Mouse (Mus musculus) bone marrow macrophage, adult 2 months (primary cell): ENCODE measurements around the gene Pgm1. TPM values are rescaled to one million over a fixed set of nuclear protein-coding genes. Genes with fewer than 3 reads are reported as not detected.

Experiments
- H3K27ac ChIP-seq: 2 replicates; pipeline ENCODE4 v1.5.1; 2012; ENCODE audit warnings: low read depth, low read length; ENCODE audit not compliant: insufficient read depth
- H3K4me1 ChIP-seq: 2 replicates; pipeline ENCODE4 v1.6.1; 2012; ENCODE audit warnings: low read length; ENCODE audit not compliant: control insufficient read depth, insufficient read depth
- H3K4me3 ChIP-seq: 2 replicates; pipeline ENCODE4 v1.5.1; 2012; ENCODE audit warnings: mild to moderate bottlenecking, low read length, moderate library complexity; ENCODE audit not compliant: insufficient read depth
- CTCF ChIP-seq: IDR thresholded peaks from 2 replicates; pipeline ENCODE4 v1.5.1; 2012; ENCODE audit warnings: low read depth, mild to moderate bottlenecking, low read length, moderate library complexity
- POLR2A ChIP-seq: IDR thresholded peaks from 2 replicates; pipeline ENCODE4 v1.6.1; 2012; ENCODE audit warnings: mild to moderate bottlenecking, low read depth, low read length, borderline replicate concordance
- polyA plus RNA-seq: library from polyadenylated mRNA; stranded (reverse); fragments of >200 nt; gene quantifications from 2 replicates; pipeline ENCODE4 v1.2.4, GENCODE M21; 2012; ENCODE audit not compliant: missing spikeins, insufficient read depth, insufficient read length

Pgm1 gene
- polyA plus RNA-seq, 1 experiment: 18.2 TPM

- TF ChIP-seq POLR2A (no peak), CTCF (no peak)
- H3K27ac ChIP-seq: no peak overlapping the region
- H3K4me1 ChIP-seq: peaks cover 36% of the 10 kb centered on the region
- no peak overlapping the region for H3K4me3 ChIP-seq
Observed at GRCm38 (mm10) chr4:99931807-99932206, 2.6 kb downstream of the Pgm1 start.

DNA sequence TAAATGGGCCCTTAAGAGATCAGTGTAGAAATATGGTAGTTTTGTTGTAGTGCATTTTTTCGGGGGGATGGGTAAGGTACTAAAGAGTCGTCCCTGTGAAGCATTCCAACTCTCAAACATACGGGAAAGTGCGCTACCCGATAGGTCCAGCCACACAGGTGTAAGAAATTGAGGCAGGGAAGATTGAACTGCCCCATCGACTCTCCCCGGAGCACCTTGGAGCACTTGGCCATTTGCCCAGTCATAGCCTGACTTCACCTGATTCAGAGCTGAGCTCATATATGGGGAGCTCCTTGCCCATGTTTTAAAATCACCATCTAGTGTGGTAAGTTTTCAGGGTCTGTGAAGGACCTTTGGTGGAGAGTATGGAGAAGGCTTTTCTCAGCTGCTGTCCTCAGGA is 5.6 kb downstream of the Pgm1 start:
- H3K4me1 ChIP-seq: peaks cover 48% of the 10 kb centered on the region
- H3K27ac ChIP-seq: no peak overlapping the region
- no peak for TF ChIP-seq CTCF
- no peak for TF ChIP-seq POLR2A
- no peak overlapping the region for H3K4me3 ChIP-seq

GRCm38 (mm10) chr4:99936278-99936677 is 7.1 kb downstream of the Pgm1 start:
- H3K27ac ChIP-seq: no peak overlapping the region
- H3K4me1 ChIP-seq: peaks cover 47% of the 10 kb centered on the region
- TF ChIP-seq POLR2A: no peak
- H3K4me3 ChIP-seq: no peak overlapping the region

DNA sequence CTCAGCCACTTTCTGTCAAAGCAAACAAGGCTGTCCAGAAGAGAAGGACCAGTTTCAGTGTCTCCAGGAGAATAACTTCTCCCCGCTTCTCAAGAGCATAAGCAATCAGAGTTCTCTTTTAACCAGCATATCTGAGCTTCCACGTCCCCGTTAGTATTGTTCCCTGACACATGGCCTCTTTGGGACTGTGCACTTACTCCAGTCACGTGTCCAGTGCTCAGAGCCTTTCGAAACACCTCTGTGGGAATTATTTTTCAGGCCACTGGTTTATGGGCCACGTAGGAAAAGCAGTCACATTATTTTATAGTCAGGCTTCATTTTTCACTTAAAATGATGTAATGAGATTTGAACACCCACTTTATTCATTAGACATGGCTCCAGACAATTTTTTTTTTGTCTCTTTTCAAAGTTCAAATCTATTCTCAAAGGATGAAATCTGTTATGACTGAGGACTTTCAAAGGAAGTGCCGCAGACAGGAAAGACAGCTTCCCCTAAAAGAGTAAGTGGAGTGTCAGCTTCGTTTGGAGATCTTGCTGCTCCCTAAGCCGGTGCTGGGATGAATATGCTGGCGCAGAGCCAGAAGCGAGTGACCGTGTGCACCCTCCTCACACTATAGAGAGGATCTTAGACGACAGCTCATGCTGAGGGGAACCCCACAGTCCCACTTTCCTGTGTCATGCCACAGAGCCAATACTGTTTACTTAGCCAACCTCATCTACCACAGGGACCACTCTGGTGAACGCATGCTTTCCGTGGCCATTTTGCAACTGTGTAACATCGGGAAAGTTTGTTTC is 10.7 kb downstream of the Pgm1 start:
- Histone ChIP-seq H3K4me1 (peaks cover 31% of the 10 kb centered on the region), H3K4me3 (no peak overlapping the region), H3K27ac (0 out of 2 replicates have a peak overlapping the region, but pooled peaks have one; percentile 18)
- no peak for TF ChIP-seq POLR2A
- no peak for TF ChIP-seq CTCF

DNA sequence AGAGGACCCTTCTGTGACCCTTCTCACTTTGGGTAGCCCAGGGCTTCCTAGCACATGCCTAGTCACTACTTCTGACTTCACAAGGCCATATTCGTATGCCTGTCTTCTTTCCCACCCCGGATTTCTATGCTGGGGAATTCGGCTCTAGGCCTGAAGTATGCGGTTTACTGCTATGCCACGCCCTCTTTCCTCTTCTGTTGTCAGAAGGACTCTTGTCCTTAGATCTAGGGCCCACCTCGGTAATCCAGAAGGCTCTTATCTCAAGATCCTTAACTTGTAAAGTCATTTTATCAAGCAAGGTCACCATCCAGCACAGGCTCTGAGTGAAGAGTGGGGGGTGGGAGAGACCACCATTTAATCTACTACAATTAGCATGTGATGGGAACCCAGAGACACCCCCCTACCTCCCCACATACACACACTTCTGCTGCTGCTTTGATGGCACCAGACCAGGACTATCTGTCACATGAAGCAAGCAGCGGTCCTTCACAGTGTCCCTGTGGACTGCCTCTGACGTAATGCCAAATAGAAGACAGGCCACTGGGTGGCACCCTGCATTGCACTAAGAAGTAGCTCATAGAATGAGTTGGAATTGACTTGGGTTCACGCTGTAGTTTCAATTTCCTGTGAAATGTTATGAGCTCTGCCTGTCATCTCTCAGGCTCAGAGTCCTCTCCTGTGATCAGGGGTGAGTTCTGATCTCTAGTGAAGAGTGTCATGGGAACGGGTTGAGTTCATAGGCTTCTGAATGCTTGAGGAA is 12.6 kb downstream of the Pgm1 start:
- Histone ChIP-seq H3K4me3 (no peak overlapping the region), H3K4me1 (peaks cover 28% of the 10 kb centered on the region), H3K27ac (no peak overlapping the region)
- TF ChIP-seq POLR2A: no peak
- TF ChIP-seq CTCF: no peak

GRCm38 (mm10) chr4:99944606-99945005 is 15.4 kb downstream of the Pgm1 start:
- TF ChIP-seq CTCF: no peak
- TF ChIP-seq POLR2A: no peak
- Histone ChIP-seq H3K4me1 (peaks cover 17% of the 10 kb centered on the region), H3K27ac (no peak overlapping the region), H3K4me3 (no peak overlapping the region)

GRCm38 (mm10) chr4:99945011-99945410 is 15.8 kb downstream of the Pgm1 start:
- Histone ChIP-seq H3K27ac (no peak overlapping the region), H3K4me1 (peaks cover 14% of the 10 kb centered on the region), H3K4me3 (no peak overlapping the region)
- TF ChIP-seq CTCF (no peak), POLR2A (no peak)

DNA sequence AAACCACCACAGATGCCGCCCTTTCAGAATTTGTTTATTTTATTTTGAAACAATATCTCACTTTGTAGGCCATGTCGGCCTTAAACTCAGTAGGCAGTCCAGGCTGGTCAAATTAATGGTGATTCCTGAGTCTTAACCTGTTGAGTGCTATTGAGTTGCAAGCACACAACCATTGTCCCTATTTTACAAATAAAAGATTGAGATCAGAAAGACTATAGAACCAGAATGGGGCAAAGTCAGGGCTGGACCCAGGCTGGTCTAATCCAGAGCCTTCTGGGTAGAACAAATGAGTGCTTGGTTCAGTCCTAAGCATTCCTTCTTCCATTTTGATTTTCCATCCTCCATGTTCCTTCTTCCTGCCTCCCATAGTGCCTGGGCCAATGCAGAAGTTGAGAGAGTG is 17.3 kb downstream of the Pgm1 start:
- TF ChIP-seq POLR2A: no peak
- TF ChIP-seq CTCF: no peak
- Histone ChIP-seq H3K27ac (peak overlapping the region; percentile 40; the same call in 1 of the 2 replicates), H3K4me3 (no peak overlapping the region), H3K4me1 (peaks cover 8% of the 10 kb centered on the region)

DNA sequence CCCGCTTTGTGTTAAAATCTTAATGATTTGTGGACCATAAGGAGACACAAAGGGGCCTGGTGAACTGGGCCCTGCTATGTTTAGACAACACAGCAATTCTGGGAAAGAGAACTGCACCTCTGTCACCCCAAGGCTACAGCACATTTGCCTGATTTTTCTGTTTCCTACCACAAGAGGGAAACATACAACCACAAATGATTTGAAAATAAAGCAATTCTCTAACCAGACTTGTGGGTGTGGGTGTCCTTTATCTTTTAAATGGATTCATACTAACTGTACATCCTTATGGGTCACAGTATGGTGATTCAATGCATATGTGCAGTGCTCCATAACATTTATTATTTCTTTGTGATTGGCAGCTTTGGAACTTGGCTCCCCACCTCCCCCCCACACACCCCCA is 18.0 kb downstream of the Pgm1 start:
- H3K27ac ChIP-seq: peak overlapping the region; percentile 40; the same call in 1 of the 2 replicates

GRCm38 (mm10) chr4:99947896-99948295 is 18.7 kb downstream of the Pgm1 start:
- TF ChIP-seq CTCF (no peak), POLR2A (no peak)
- H3K4me3 ChIP-seq: no peak overlapping the region
- peaks cover 8% of the 10 kb centered on the region for H3K4me1 ChIP-seq
- H3K27ac ChIP-seq: no peak overlapping the region

More for the DNA sequence above, 18.0 kb downstream of the Pgm1 start:
- no peak for TF ChIP-seq POLR2A
- TF ChIP-seq CTCF: no peak
- H3K4me1 ChIP-seq: peaks cover 8% of the 10 kb centered on the region
- H3K4me3 ChIP-seq: no peak overlapping the region
